Mouse (Mus musculus) thymus, postnatal 36 days (tissue): ENCODE data around the gene Efemp2.

Experiments used
- DNase-seq, 2 experiments: peaks; one replicate each; pipeline ENCODE4 v3.0.0; 2022; ENCODE audit warnings: mixed read lengths in 2 of 2

Gene Efemp2

DNA sequence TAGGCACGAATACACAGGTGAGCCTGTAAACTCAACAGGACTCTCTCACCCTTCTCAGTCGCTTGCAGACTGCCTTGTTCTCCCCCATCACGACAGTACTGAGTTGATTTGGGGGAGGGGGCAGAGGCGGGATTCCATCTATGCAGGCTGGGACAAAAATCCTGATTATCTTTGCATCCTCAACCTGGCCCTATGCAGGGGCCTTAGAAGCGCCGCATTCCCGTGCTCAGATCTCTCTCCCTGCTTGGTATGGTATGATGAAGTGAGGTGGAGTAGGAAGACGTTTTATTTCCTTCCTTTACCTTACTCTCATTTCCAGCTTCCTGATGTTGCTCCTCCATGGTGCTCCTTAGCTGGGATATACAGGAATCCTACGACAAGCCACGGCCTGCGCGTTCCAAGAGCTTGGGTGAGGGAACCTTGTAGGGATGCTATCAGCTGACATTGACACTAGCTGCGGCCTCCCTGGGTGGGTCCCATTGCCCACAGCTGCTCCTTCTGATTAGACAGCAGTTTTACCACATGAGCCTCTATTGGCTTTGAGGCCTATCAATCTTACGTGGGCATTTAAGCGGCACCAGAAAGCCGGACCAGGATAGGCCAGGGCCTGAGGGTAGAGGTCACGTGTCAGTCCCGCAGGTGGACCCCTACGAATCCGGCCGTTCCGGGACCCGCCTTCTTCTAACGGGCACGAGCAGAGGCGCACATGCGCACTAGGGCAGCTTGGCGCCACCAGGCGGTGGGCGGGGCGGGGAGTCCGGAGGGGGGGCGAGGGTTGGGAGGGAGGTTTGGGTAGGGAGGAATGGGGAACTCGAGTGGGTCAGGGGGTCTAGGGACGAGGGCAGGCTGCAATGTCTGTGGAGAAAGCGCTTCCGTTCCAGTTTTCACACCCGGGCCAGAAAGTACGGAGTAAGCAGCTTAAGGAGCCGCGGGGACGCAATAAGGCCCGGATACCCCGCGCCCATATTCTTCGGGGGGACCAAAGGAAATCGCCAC lies 36.6 kb downstream of the Efemp2 start, which contains the start of gene Snx32:
TSS of gene Snx32 (minus strand) at position 508 of the 996 bp plus-strand sequence.
- DNase-seq, result peak; percentile 95 to 98

GRCm38 (mm10) chr19:5511074-5511632 lies 37.4 kb downstream of the Efemp2 start:
- no peak for DNase-seq

GRCm38 (mm10) chr19:5512091-5513004 lies 38.6 kb downstream of the Efemp2 start:
- no peak for DNase-seq

GRCm38 (mm10) chr19:5513005-5513349 lies 39.2 kb downstream of the Efemp2 start:
- DNase-seq, result no peak

DNA sequence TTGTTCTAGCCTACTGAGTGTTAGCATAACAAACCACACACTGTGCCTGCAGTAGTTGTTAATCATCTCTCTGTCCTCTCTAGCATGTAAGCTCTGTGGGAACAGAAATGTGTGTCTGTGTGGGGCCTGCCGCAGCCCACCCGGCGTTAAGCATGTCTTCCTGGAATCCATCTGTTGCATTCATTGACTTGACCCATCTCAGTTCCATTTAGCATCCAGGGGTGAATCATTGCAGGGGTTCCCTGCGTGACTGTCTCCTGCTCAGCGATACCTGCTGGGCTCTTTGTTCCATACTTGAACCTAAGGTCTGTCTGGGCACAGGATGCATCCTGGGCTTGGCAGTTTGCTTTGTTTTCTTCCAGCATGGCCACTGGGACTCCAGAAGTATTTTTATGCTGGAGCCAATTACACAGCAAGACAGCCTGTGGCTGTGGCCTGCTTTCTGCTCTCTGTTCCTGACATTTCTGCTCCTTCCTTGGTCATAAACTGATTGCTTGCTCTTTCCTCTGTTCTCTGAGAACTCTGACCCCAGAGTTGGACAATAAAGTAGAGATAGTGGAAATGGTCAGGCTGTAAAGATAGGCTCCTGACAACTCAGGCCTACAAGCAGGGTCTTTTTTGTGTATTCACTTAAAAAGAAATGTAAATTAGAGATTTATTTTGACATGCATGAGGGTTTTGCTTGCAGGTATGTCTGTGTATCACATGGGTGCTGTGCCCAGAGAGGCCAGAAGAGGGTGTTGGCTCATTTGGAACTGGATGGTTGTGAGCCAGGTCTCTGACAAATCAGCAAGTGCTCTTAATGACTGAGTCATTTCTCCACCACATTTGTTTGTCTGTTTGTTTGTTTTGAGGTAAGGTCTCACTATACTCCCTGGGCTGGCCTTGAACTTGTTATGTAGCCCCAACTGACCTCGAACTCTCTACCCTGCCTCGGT lies 42.4 kb downstream of the Efemp2 start:
- DNase-seq, result no peak

DNA sequence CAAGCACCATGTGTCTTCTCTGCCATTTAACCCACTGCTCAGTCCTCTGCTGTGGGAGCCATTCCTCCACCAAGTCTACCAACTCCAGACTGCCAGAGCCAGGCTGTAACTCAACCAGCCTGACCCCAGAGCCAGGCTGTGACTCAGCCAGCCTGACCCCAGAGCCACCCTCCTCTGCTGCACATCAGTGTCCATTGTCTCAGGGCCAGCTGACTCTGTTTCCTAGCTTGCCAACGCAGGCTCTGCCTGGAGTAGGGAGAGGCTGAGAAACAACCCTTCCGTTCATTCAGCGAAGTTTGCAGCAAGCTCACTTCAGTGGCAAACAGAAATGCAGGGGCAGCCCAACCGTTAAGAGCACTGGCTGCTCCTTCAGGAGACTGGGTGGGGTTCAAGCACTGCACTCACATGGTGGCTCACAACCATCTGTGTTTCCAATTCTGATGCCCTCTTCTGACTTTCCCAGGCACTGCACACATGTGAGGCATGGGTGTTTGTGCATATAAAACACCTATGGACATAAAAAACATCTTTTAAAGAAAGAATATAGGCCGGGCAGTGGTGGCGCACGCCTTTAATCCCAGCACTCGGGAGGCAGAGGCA lies 43.3 kb downstream of the Efemp2 start:
- no peak for DNase-seq

DNA sequence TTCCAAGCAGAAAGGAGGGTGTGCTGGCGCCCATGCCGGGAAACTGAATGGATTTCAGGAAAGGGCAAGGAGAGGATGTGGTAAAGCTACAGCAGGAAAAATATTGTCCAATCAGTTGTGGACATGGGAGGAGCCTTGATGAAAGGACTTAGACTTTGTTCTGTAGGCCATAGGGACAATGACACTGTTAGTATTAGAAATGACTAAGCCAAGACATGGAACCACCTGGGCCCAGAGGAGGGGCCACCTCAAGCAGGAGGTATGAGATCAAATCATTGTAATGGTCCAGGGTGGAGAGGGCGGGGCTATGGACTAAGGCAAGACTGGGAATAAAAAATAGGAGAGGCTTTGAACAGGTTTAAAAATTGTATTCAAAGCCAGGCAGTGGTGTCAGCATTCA lies 45.0 kb downstream of the Efemp2 start:
- no peak for DNase-seq

GRCm38 (mm10) chr19:5525204-5525603 lies 51.5 kb downstream of the Efemp2 start:
- no peak for DNase-seq

DNA sequence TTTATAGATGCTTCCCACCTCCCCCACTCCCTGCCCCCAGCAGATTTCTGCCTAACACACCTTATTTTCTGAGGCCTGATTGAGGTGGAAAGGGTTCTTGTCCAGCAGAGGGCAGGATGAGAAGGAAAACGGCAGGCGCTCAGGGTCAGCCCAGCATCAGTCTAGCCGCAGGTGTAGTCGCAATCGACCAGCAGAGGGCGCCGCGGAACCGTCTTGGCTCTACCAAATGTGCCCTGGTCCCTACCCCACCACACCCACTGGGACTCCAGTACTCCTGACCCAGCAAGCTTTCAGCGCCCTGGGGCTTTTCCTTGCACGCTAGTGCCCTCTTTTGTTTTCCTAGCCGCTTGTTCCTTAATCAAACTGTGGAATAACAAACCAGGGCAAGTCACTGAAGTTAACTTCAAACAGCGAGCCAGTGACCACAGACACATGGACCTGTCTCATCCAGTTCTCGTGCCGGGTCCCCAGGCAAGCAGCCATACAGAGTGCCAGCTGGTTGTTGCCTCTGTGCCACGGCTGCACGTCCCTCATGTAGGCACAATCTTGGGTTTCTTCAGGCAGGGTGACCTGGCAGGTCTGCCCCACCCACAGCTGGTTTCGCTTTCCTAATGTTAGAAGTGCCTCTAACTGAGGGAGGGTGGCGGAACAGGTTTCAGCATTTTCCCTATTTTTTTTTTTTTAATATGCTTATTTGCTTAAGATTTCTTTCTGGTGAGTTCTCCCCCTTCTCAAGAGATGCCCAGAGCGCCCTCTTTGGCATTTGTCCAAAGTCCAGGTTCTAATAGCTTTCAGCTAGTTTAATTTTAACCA lies 55.8 kb downstream of the Efemp2 start:
- DNase-seq, result peak; percentile 91 to 96

DNA sequence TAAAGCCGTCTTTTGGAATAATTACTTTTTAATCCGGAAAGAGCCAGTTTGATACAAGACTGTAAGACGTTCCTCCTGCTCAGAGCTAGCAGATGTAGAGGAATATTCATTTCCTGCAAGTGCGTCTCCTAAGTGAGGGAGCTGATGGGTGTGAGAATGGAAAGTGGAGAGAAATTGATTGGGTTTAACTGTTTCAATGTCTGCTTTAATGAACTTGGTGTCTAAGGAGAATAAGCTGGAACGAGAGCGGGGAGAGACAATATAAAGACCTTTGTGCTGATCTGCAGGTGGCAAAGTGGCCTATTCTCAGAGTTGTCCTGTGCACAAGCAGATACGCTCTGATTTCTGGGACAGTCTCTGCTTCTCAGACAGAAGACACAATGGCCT lies 56.4 kb downstream of the Efemp2 start:
- DNase-seq, result no peak
